Mouse (Mus musculus) kidney, adult 18-20 months (tissue): ENCODE measurements around the gene Rhox2g.
"Not testable (repeated sequence)": the region's sequence is repeated elsewhere in the genome, so short reads cannot be mapped to it uniquely, and the experiment has no call there.

Source experiments
- DNase-seq: peaks from one replicate; pipeline ENCODE4 v3.0.0; 2021

Gene Rhox2g

GRCm38 (mm10) chrX:37643370-37643769 is at the start of gene Rhox2g:
Rhox2g (minus strand) TSS chrX:37643470.
- DNase-seq: not testable (repeated sequence)

DNA sequence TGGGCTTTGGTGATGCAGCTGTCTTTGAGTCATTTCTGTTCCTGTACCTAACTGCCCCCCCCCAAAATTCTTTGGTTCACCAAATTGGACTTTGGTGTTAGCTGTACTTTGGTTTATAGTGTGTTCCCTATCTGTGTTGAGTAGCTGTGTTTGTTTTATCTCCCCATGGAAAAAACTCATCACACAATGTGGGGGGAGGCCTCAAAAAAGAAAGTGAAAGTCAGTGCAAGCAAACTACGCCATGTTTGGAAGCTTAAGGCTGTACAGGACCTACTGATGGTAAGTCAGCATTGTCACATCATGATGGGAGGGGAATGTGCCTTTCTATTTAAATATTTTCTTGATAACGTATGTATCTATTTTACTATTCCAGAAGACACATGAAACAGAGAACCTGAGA is 49.0 kb upstream of the Rhox2g start:
- DNase-seq: no peak

DNA sequence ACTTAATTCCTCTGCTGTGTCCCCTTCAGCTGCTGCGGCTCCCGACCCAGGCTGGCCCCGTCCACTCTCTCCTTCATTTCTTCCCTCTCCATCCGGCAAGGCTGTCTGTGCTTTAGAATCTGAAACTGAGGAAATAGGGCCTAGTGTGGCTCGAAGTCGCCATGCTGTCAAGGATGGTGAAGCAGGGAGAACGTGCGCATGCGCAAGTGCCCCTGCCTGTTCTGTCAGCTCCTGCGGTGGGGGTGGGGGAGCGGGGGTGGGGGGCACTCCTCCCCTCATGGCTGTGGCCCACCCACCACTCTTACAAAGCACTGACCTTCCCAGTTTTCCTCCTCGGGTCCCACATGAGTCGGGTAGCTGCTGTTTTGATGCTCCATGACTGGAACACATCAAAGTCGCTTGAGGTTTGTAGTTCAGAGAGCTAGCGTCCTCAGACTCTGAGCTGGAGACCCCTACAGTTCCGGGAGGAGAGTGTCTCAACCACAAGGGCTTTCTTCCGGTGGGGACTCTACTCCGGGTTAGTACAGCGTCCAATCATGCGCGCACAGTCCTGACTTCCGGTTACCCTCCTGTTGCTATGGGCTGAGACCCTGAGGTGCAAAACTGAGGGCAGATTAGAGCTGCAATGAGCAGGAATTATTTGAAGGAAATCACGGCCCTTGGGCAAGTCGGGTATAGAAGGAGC is 39.9 kb upstream of the Rhox2g start:
- DNase-seq: no peak

DNA sequence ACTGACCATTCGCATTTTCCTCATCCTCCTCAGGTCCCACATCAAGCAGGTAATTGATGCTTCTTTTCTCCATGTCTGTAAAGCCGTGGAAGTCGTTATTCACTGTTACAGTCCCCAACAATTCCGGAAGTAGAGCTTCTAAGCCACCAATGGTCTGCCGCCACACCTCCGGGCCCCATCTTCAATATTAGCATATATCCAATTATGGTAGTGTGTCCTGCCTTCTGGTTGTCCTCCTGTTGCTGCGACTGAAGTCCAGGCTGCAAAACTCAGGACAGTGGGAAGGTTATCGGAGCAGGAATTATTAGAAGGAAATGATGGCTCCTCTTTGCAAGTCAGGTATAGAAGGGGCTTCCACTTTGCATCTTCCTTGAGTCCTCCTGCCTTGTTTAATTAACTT is 29.9 kb upstream of the Rhox2g start, which contains the start of gene Rhox2h:
TSS of gene Rhox2h (minus strand) at position 101 of the 400 bp plus-strand sequence.
- DNase-seq: not testable (repeated sequence)

DNA sequence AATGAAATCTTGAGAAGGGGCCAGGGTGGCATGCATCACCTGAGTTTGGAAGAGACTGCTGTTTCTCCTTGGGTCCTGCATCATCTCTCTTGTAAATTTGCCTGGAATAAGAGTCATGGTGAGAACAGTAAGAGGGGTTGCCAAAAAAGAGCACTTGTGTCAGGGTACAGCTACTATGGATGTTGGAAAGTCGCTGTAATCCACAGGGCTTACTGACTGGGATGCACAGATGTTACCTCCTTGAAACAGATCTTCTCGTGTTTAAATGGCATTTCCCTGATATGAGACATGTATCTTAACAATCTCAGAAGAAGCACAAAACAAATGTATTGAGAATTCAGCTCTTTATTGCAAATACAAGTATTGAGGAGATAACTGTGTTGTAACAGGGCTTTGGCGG is 25.4 kb upstream of the Rhox2g start, which contains the start of gene Rhox3h:
TSS of gene Rhox3h (minus strand) at position 101 of the 400 bp plus-strand sequence.
- DNase-seq: not testable (repeated sequence)

DNA sequence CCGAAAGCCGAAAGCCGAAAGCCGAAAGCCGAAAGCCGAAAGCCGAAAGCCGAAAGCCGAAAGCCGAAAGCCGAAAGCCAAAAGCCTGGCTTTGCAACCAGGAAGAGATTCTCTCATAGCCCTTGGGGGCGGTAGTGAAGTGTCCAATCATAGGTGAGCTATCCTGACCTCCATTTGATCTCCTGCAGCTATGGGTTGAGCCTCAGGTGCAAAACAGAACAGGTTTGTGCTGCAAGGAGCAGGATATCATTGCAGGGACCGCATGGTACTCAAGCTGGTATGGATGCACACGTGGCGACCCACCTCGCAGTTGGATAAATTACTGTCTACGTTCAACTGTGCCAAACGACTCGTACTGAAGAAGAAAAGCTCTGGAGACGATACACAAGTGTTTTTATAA is 8.0 kb upstream of the Rhox2g start, which contains the start of gene Rhox4g:
TSS of gene Rhox4g (minus strand) at position 101 of the 400 bp plus-strand sequence.
- DNase-seq: not testable (repeated sequence)

DNA sequence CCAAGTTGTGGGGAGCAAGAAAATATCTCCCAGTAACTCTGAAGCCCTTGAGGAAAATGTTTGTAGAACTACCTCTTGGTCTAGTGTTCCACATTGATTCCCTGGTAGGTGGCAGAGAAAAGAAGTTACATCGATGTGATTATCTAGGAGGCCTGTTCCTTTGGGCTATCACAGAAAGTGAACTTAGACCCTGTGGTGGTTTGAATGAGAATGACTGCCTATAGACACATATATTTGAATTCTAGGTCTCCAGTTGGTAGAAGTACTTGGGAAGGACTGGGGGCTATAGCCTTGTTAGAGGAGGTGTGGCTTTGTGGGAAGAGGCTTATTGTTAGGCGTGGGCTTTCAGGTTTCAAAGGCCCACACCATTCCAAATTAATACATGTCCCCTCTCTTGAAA is 14.8 kb downstream of the Rhox2g start, which contains the start of gene Rhox3g:
TSS of gene Rhox3g (minus strand) at position 101 of the 400 bp plus-strand sequence.
- not testable (repeated sequence) for DNase-seq

DNA sequence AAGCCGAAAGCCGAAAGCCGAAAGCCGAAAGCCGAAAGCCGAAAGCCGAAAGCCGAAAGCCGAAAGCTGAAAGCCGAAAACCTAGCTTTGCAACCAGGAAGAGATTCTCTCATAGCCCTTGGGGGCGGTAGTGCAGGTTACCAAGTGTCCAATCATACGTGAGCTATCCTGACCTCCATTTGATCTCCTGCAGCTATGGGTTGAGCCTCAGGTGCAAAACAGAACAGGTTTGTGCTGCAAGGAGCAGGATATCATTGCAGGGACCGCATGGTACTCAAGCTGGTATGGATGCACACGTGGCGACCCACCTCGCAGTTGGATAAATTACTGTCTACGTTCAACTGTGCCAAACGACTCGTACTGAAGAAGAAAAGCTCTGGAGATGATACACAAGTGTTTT is 35.7 kb downstream of the Rhox2g start, which contains the start of gene Rhox4f:
TSS of gene Rhox4f (minus strand) at position 101 of the 400 bp plus-strand sequence.
- DNase-seq: not testable (repeated sequence)
